Mouse (Mus musculus): ENCODE data around the gene Dscam. TPM values are rescaled to one million over a fixed set of nuclear protein-coding genes. Genes with fewer than 3 reads are reported as not detected.

The Dscam gene
- polyA plus RNA-seq, 1 experiment from 2014 or later = 0.05 TPM

- Histone ChIP-seq H3K27me3 (ENCODE audit: insufficient read depth, low read length) (no peaks in the 10 kb centered on the region), H3K4me3 (replicated peaks; ENCODE audit: low read depth, low read length) (no peak overlapping the region), H3K9ac (ENCODE audit: low read depth, low read length) (no peak overlapping the region), H3K9me3 (replicated peaks; ENCODE audit: low read length) (no peaks in the 10 kb centered on the region), H3K4me1 (replicated peaks; ENCODE audit: insufficient read depth, low read length) (no peaks in the 10 kb centered on the region), H3K36me3 (ENCODE audit: insufficient read depth, low read length) (no peaks in the 10 kb centered on the region), H3K4me2 (ENCODE audit: low read length) (no peak overlapping the region), H3K27ac (no peak overlapping the region)
- WGBS = 46% methylated on average over 1 of the region's 1 CpGs
- no peak for DNase-seq (ENCODE audit: low spot score)
- no peak for TF ChIP-seq CTCF (IDR thresholded peaks at IDR 0.05; ENCODE audit: low read depth)
- ATAC-seq (replicated peaks; ENCODE audit: low FRiP score, low read depth) = no peak
Measured at GRCm38 (mm10) chr16:97003965-97004364, 166.6 kb downstream of the Dscam start.

GRCm38 (mm10) chr16:97002837-97003236 is 167.7 kb downstream of the Dscam start:
- Histone ChIP-seq H3K9me3 (replicated peaks; ENCODE audit: low read length) (no peaks in the 10 kb centered on the region), H3K4me2 (ENCODE audit: low read length) (no peak overlapping the region), H3K27ac (no peak overlapping the region), H3K9ac (ENCODE audit: low read depth, low read length) (no peak overlapping the region), H3K36me3 (ENCODE audit: insufficient read depth, low read length) (no peaks in the 10 kb centered on the region), H3K27me3 (ENCODE audit: insufficient read depth, low read length) (no peaks in the 10 kb centered on the region), H3K4me3 (replicated peaks; ENCODE audit: low read depth, low read length) (no peak overlapping the region), H3K4me1 (replicated peaks; ENCODE audit: insufficient read depth, low read length) (no peaks in the 10 kb centered on the region)
- DNase-seq (ENCODE audit: low spot score) (no peak), ATAC-seq (replicated peaks; ENCODE audit: low FRiP score, low read depth) (no peak)
- 61% methylated on average over 2 of the region's 2 CpGs for WGBS
- no peak for TF ChIP-seq CTCF (IDR thresholded peaks at IDR 0.05; ENCODE audit: low read depth)

GRCm38 (mm10) chr16:97002189-97002588 is 168.4 kb downstream of the Dscam start:
- Histone ChIP-seq H3K9me3 (replicated peaks; ENCODE audit: low read length) (no peaks in the 10 kb centered on the region), H3K4me2 (ENCODE audit: low read length) (no peak overlapping the region), H3K9ac (ENCODE audit: low read depth, low read length) (no peak overlapping the region), H3K4me1 (replicated peaks; ENCODE audit: insufficient read depth, low read length) (no peaks in the 10 kb centered on the region), H3K27ac (no peak overlapping the region), H3K36me3 (ENCODE audit: insufficient read depth, low read length) (no peaks in the 10 kb centered on the region), H3K27me3 (ENCODE audit: insufficient read depth, low read length) (no peaks in the 10 kb centered on the region), H3K4me3 (replicated peaks; ENCODE audit: low read depth, low read length) (no peak overlapping the region)
- ATAC-seq (replicated peaks; ENCODE audit: low FRiP score, low read depth) (no peak), DNase-seq (ENCODE audit: low spot score) (no peak)
- TF ChIP-seq CTCF (IDR thresholded peaks at IDR 0.05; ENCODE audit: low read depth) = no peak
- WGBS = 47% methylated on average over 3 of the region's 3 CpGs

- 71% methylated on average over 3 of the region's 3 CpGs for WGBS
- Histone ChIP-seq H3K27ac (no peak overlapping the region), H3K4me3 (replicated peaks; ENCODE audit: low read depth, low read length) (no peak overlapping the region), H3K36me3 (ENCODE audit: insufficient read depth, low read length) (no peaks in the 10 kb centered on the region), H3K27me3 (ENCODE audit: insufficient read depth, low read length) (no peaks in the 10 kb centered on the region), H3K4me2 (ENCODE audit: low read length) (no peak overlapping the region), H3K9ac (ENCODE audit: low read depth, low read length) (no peak overlapping the region), H3K4me1 (replicated peaks; ENCODE audit: insufficient read depth, low read length) (no peaks in the 10 kb centered on the region), H3K9me3 (replicated peaks; ENCODE audit: low read length) (no peaks in the 10 kb centered on the region)
- no peak for DNase-seq (ENCODE audit: low spot score)
- TF ChIP-seq CTCF (IDR thresholded peaks at IDR 0.05; ENCODE audit: low read depth) = no peak
- no peak for ATAC-seq (replicated peaks; ENCODE audit: low FRiP score, low read depth)
Measured at GRCm38 (mm10) chr16:96996854-96997253, 173.7 kb downstream of the Dscam start.

GRCm38 (mm10) chr16:96995858-96996257 is 174.7 kb downstream of the Dscam start:
- Histone ChIP-seq H3K4me3 (replicated peaks; ENCODE audit: low read depth, low read length) (no peak overlapping the region), H3K9ac (ENCODE audit: low read depth, low read length) (no peak overlapping the region), H3K4me1 (replicated peaks; ENCODE audit: insufficient read depth, low read length) (no peaks in the 10 kb centered on the region), H3K27ac (no peak overlapping the region), H3K4me2 (ENCODE audit: low read length) (no peak overlapping the region), H3K9me3 (replicated peaks; ENCODE audit: low read length) (no peaks in the 10 kb centered on the region), H3K36me3 (ENCODE audit: insufficient read depth, low read length) (no peaks in the 10 kb centered on the region), H3K27me3 (ENCODE audit: insufficient read depth, low read length) (no peaks in the 10 kb centered on the region)
- ATAC-seq (replicated peaks; ENCODE audit: low FRiP score, low read depth) = no peak
- DNase-seq (ENCODE audit: low spot score) = no peak
- TF ChIP-seq CTCF (IDR thresholded peaks at IDR 0.05; ENCODE audit: low read depth) = no peak
- 76% methylated on average over 4 of the region's 4 CpGs for WGBS

- H3K4me3 ChIP-seq (replicated peaks; ENCODE audit: low read depth, low read length) = no peak overlapping the region
- H3K4me1 ChIP-seq (replicated peaks; ENCODE audit: insufficient read depth, low read length) = no peaks in the 10 kb centered on the region
- H3K27ac ChIP-seq = no peak overlapping the region
- H3K36me3 ChIP-seq (ENCODE audit: insufficient read depth, low read length) = no peaks in the 10 kb centered on the region
- H3K4me2 ChIP-seq (ENCODE audit: low read length) = no peak overlapping the region
- H3K27me3 ChIP-seq (ENCODE audit: insufficient read depth, low read length) = no peaks in the 10 kb centered on the region
- H3K9ac ChIP-seq (ENCODE audit: low read depth, low read length) = no peak overlapping the region
- WGBS = 68% methylated on average over 2 of the region's 2 CpGs
- ATAC-seq (replicated peaks; ENCODE audit: low FRiP score, low read depth) = no peak
- TF ChIP-seq CTCF (IDR thresholded peaks at IDR 0.05; ENCODE audit: low read depth) = no peak
- no peak for DNase-seq (ENCODE audit: low spot score)
- H3K9me3 ChIP-seq (replicated peaks; ENCODE audit: low read length) = no peaks in the 10 kb centered on the region
Measured at GRCm38 (mm10) chr16:96987396-96987795, 183.2 kb downstream of the Dscam start.

GRCm38 (mm10) chr16:96973300-96973699 is 197.3 kb downstream of the Dscam start:
- no peak for DNase-seq (ENCODE audit: low spot score)

More at GRCm38 (mm10) chr16:96973300-96973699, 197.3 kb downstream of the Dscam start:
- Histone ChIP-seq H3K4me3 (replicated peaks; ENCODE audit: low read depth, low read length) (no peak overlapping the region), H3K9me3 (replicated peaks; ENCODE audit: low read length) (no peaks in the 10 kb centered on the region), H3K4me2 (ENCODE audit: low read length) (no peak overlapping the region), H3K27ac (no peak overlapping the region), H3K4me1 (replicated peaks; ENCODE audit: insufficient read depth, low read length) (no peaks in the 10 kb centered on the region), H3K27me3 (ENCODE audit: insufficient read depth, low read length) (no peaks in the 10 kb centered on the region), H3K9ac (ENCODE audit: low read depth, low read length) (no peak overlapping the region), H3K36me3 (ENCODE audit: insufficient read depth, low read length) (no peaks in the 10 kb centered on the region)
- TF ChIP-seq CTCF (IDR thresholded peaks at IDR 0.05; ENCODE audit: low read depth) = no peak
- ATAC-seq (replicated peaks; ENCODE audit: low FRiP score, low read depth) = no peak
- 78% methylated on average over 7 of the region's 7 CpGs for WGBS

Data from kidney, postnatal 0 days (tissue).